Mouse (Mus musculus) neural tube, embryonic 12.5 days (tissue): Measurements from ENCODE around the gene Esp31. TPM values are rescaled to one million over a fixed set of nuclear protein-coding genes. Genes with fewer than 3 reads are reported as not detected.

Experiments used
- ATAC-seq: fragments of 200-750 bp; cut with Nextera tagmentation; 2 replicates; pipeline ENCODE4 v1.8.0; 2017; ENCODE audit warnings: low read depth, mild to moderate bottlenecking, moderate TSS enrichment, moderate library complexity; ENCODE audit not compliant: low FRiP score
- H3K27ac ChIP-seq: fragments of 300-500 bp; sonication (generic); 2 replicates; pipeline ENCODE4 v1.5.1; 2016
- H3K27me3 ChIP-seq: fragments of 300-500 bp; sonication (generic); replicated peaks from 2 replicates; pipeline ENCODE4 v1.6.1; 2016; ENCODE audit warnings: mild to moderate bottlenecking
- H3K36me3 ChIP-seq: fragments of 300-500 bp; sonication (generic); 2 replicates; pipeline ENCODE4 v1.6.1; 2016; ENCODE audit warnings: mild to moderate bottlenecking
- H3K4me1 ChIP-seq: fragments of 300-500 bp; sonication (generic); 2 replicates; pipeline ENCODE4 v1.6.1; 2016
- H3K4me2 ChIP-seq: fragments of 300-500 bp; sonication (generic); replicated peaks from 2 replicates; pipeline ENCODE4 v1.6.1; 2016; ENCODE audit warnings: mild to moderate bottlenecking
- H3K4me3 ChIP-seq: fragments of 300-500 bp; sonication (generic); 2 replicates; pipeline ENCODE4 v1.5.1; 2016
- H3K9ac ChIP-seq: fragments of 300-500 bp; sonication (generic); 2 replicates; pipeline ENCODE4 v1.6.1; 2016; ENCODE audit warnings: mild to moderate bottlenecking
- H3K9me3 ChIP-seq: fragments of 300-500 bp; sonication (generic); 2 replicates; pipeline ENCODE4 v1.6.1; 2016; ENCODE audit warnings: mild to moderate bottlenecking
- WGBS: fragments of 180-500 bp; shearing (Covaris S2); methylation state at CpG from one replicate; pipeline ENCODE4 v1.1.7; 2016; 5-methylcytosine and 5-hydroxymethylcytosine counted together
- polyA plus RNA-seq: library from polyadenylated mRNA; unstranded; fragments of >200 nt; fragmentation: Nextera tagmentation; extraction: Ambion mirVana; gene quantifications from 2 replicates; pipeline ENCODE4 v1.2.1, GENCODE M21; 2016

Gene Esp31
- polyA plus RNA-seq, result not detected in 2 replicates

- no peak within 1 kb of the TSS for H3K4me3 ChIP-seq
- no peaks in the 10 kb centered on the region for H3K4me1 ChIP-seq
- no peak for ATAC-seq
- H3K27me3 ChIP-seq, result no peaks in the 10 kb centered on the region
- peaks cover 14% of the 10 kb centered on the region; the same call in 1 of the 2 replicates for H3K9me3 ChIP-seq
- H3K27ac ChIP-seq, result no peak within 1 kb of the TSS
- no peak within 1 kb of the TSS for H3K9ac ChIP-seq
- no peak within 1 kb of the TSS for H3K4me2 ChIP-seq
- WGBS, result 88% methylated on average over 2 of the region's 2 CpGs
- no peaks in the 10 kb centered on the region for H3K36me3 ChIP-seq
These were observed at the start of gene Esp31 for GRCm38 (mm10) chr17:38639147-38639546. Esp31 (plus strand) TSS chr17:38639447.

Other genes starting within 250 kb of the Esp31 start
- not detected in 2 replicates for gene Esp36, start 219.3 kb upstream of the Esp31 start, polyA plus RNA-seq
- not detected in 2 replicates for gene Esp34, start 85.3 kb upstream of the Esp31 start, polyA plus RNA-seq